Mouse (Mus musculus) 3T3-L1 (cell line): ENCODE data around the gene Map3k5.
"Not testable (repeated sequence)": the region's sequence is repeated elsewhere in the genome, so short reads cannot be mapped to it uniquely, and the experiment has no call there.

Experiments
- DNase-seq: peaks from one replicate; pipeline ENCODE4 v3.0.0-alpha.2; 2015; ENCODE audit warnings: low read depth, low spot score

Map3k5 gene

GRCm38 (mm10) chr10:19964105-19964504 lies 29.8 kb downstream of the Map3k5 start:
- no peak for DNase-seq

GRCm38 (mm10) chr10:19966597-19966996 lies 32.3 kb downstream of the Map3k5 start:
- no peak for DNase-seq

GRCm38 (mm10) chr10:19968445-19968844 lies 34.2 kb downstream of the Map3k5 start:
- DNase-seq, result no peak

- no peak for DNase-seq
Measured at GRCm38 (mm10) chr10:19969831-19970460, 35.7 kb downstream of the Map3k5 start.

- DNase-seq, result not testable (repeated sequence)
Measured at GRCm38 (mm10) chr10:19971491-19971890, 37.2 kb downstream of the Map3k5 start.

- DNase-seq, result no peak
Measured at GRCm38 (mm10) chr10:19973321-19974108, 39.2 kb downstream of the Map3k5 start.

- no peak for DNase-seq
Measured at GRCm38 (mm10) chr10:19977557-19977956, 43.3 kb downstream of the Map3k5 start.

GRCm38 (mm10) chr10:19978662-19979199 lies 44.5 kb downstream of the Map3k5 start:
- no peak for DNase-seq

GRCm38 (mm10) chr10:19987736-19988135 lies 53.5 kb downstream of the Map3k5 start:
- no peak for DNase-seq

- DNase-seq, result no peak
Measured at GRCm38 (mm10) chr10:19989986-19990385, 55.7 kb downstream of the Map3k5 start.

- DNase-seq, result no peak
Measured at GRCm38 (mm10) chr10:19990638-19991037, 56.4 kb downstream of the Map3k5 start.

- DNase-seq, result peak; percentile 9
Measured at GRCm38 (mm10) chr10:19991237-19991865, 57.1 kb downstream of the Map3k5 start.

- peak; percentile 55 for DNase-seq
Measured at GRCm38 (mm10) chr10:19991866-19992252, 57.6 kb downstream of the Map3k5 start.

- DNase-seq, result no peak
Measured at GRCm38 (mm10) chr10:19994469-19995450, 60.5 kb downstream of the Map3k5 start.

- no peak for DNase-seq
Measured at GRCm38 (mm10) chr10:19996151-19996550, 61.9 kb downstream of the Map3k5 start.

GRCm38 (mm10) chr10:19999703-20000407 lies 65.6 kb downstream of the Map3k5 start:
- no peak for DNase-seq

GRCm38 (mm10) chr10:20000408-20000770 lies 66.1 kb downstream of the Map3k5 start:
- no peak for DNase-seq

GRCm38 (mm10) chr10:20001990-20002389 lies 67.7 kb downstream of the Map3k5 start:
- DNase-seq, result no peak

- DNase-seq, result no peak
Measured at GRCm38 (mm10) chr10:20003006-20003405, 68.7 kb downstream of the Map3k5 start.

- no peak for DNase-seq
Measured at GRCm38 (mm10) chr10:20004786-20005185, 70.5 kb downstream of the Map3k5 start.
